Mouse (Mus musculus): Measurements from ENCODE around the gene Klf3.

DNA sequence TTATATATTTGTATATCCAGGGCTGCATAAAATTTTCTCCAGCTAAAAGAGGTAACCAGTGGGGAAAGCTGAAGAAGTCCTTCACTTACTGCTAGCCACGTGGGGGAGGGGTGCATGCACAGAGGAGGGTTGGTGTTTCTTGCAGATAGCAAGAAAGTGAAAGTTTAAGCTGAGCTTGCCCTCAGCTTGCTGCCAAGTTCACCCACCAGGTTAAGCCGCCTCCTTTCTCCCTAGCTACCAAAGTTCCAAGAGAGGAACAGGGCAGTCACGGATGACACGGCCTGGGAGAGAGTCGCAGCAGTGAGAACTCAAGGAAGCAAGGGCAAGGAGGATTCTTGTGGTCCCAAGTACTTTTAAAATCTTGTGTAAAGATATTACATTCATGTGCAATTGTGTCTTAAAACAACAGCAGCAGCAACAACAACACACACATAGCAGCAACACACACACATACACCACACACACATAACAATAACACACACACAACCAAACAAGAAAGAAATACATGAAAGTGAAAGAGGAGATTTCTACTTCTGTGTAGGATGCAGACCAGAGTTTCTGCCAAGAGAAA is 57.8 kb downstream of the Klf3 start:
- TF ChIP-seq CTCF (IDR thresholded peaks at IDR 0.05) (no peak), EP300 (IDR thresholded peaks at IDR 0.05; ENCODE audit: insufficient read depth, low read depth, low read length) (no peak)
